ENCODE assay signal across 15 mouse cellular contexts in the genomic region with DNA sequence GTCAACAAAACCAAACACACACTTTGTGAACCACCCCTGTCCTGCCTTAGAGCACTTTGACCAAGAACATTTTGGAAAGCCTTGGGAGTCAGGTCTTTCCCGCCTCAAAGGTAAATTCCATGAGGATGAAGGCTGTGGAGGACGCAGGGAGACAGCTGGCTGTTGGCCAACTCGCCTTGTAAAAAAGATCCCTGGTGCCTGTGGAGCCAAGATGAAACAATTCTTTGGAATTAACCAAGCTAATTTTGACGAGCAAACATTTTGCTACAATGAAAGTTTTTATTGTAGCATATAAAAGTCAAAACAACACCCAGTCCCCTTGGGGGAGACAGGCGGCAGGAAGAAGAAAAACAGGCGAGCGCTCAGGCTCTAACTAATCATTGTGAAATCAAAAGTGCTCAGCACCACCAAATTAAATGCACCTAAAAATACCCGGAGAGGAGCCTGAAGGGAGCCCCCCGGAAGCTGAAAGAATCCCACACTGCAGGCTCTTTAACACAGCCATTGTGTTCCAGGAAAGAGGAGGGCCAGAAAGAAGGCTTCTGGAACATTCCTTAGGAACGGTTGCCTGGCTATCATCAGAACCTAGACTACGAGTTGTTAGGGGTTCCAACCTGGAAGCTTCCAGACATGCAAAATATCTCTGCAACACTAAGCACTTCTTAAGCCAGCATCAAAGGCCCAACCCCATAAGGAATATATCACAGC.
A peak's percentile ranks its signal among the peaks of the same experiment; 100 is the strongest.
DNase-seq lines count a peak whose midpoint lies in the region; ATAC-seq and TF ChIP-seq lines count a peak whose summit lies in the region.
"Had no signal": no experiment of that assay in that cellular context is flagged by ENCODE, and none has a peak within 500 bp of the region (broad histone marks: within the 10 kb centered on the region; RNA-seq: fewer than 3 reads in every experiment).

No protein-coding gene starts in this region.

- TF ChIP-seq EP300 in heart, adult 2 months (IDR thresholded peaks at IDR 0.05; ENCODE audit: insufficient read depth, low read depth, low read length): no peak

- no peaks in the 10 kb centered on the region for H3K36me3 ChIP-seq in kidney, adult 2 months (ENCODE audit: control insufficient read depth, insufficient read depth, low read length)
- H3K36me3 ChIP-seq in kidney, embryonic 14.5 days (ENCODE audit: control insufficient read depth, insufficient read depth, low read length): no peaks in the 10 kb centered on the region
- H3K36me3 ChIP-seq in midbrain, embryonic 10.5 days: no peaks in the 10 kb centered on the region
- no peaks in the 10 kb centered on the region for H3K36me3 ChIP-seq in midbrain, embryonic 16.5 days (ENCODE audit: control insufficient read depth, insufficient read depth, low read length)
- H3K36me3 ChIP-seq in limb, embryonic 13.5 days: no peaks in the 10 kb centered on the region
- no peaks in the 10 kb centered on the region for H3K36me3 ChIP-seq in heart, adult 2 months (ENCODE audit: control insufficient read depth, insufficient read depth, low read length)
- H3K36me3 ChIP-seq: heart, embryonic 10.5 days; liver, embryonic 15.5 days had no signal

- H3K9me3 ChIP-seq in kidney, embryonic 14.5 days (ENCODE audit: control insufficient read depth, low read length): no peaks in the 10 kb centered on the region
- no peaks in the 10 kb centered on the region for H3K9me3 ChIP-seq in midbrain, embryonic 10.5 days (replicated peaks)
- H3K9me3 ChIP-seq in midbrain, embryonic 16.5 days (replicated peaks; ENCODE audit: control insufficient read depth, low read length, poor library complexity, severe bottlenecking): no peaks in the 10 kb centered on the region
- no peaks in the 10 kb centered on the region for H3K9me3 ChIP-seq in limb, embryonic 13.5 days
- H3K9me3 ChIP-seq: heart, embryonic 10.5 days; liver, embryonic 15.5 days had no signal

- no peak overlapping the region for H3K27ac ChIP-seq in kidney, adult 2 months (ENCODE audit: insufficient read depth, low read depth, low read length)
- H3K27ac ChIP-seq in kidney, embryonic 14.5 days (ENCODE audit: low read depth, low read length): no peak overlapping the region
- H3K27ac ChIP-seq in midbrain, embryonic 10.5 days (replicated peaks): peak overlapping the region; percentile 55; the same call in 1 of the 2 replicates
- H3K27ac ChIP-seq in midbrain, embryonic 16.5 days (ENCODE audit: low read length): no peak overlapping the region
- peak overlapping the region; percentile 7; the same call in 1 of the 2 replicates for H3K27ac ChIP-seq in limb, embryonic 13.5 days
- H3K27ac ChIP-seq in heart, adult 2 months: no peak overlapping the region
- H3K27ac ChIP-seq: heart, embryonic 10.5 days; liver, embryonic 15.5 days had no signal

- H3K4me3 ChIP-seq in kidney, adult 2 months (ENCODE audit: insufficient read depth, low read depth, low read length): no peak overlapping the region
- H3K4me3 ChIP-seq in kidney, embryonic 14.5 days (ENCODE audit: low read length): no peak overlapping the region
- H3K4me3 ChIP-seq in midbrain, embryonic 10.5 days: no peak overlapping the region
- no peak overlapping the region for H3K4me3 ChIP-seq in midbrain, embryonic 16.5 days (ENCODE audit: low read depth, low read length)
- H3K4me3 ChIP-seq in limb, embryonic 13.5 days: no peak overlapping the region
- no peak overlapping the region for H3K4me3 ChIP-seq in heart, adult 2 months
- H3K4me3 ChIP-seq: heart, embryonic 10.5 days; liver, embryonic 15.5 days; myocyte had no signal

- intact Hi-C loops in heart, adult 2 months (cut with DNase I): no loop called here

- no peak for TF ChIP-seq CTCF in kidney, adult 2 months (conservative IDR thresholded peaks at IDR 0.05; ENCODE audit: insufficient read depth, insufficient read length, low read depth, low read length)
- TF ChIP-seq CTCF in heart, adult 2 months (IDR thresholded peaks at IDR 0.05): no peak

- ATAC-seq in kidney, embryonic 14.5 days (ENCODE audit: low FRiP score, low TSS enrichment): no peak
- no peak for ATAC-seq in midbrain, embryonic 16.5 days
- ATAC-seq in limb, embryonic 13.5 days (ENCODE audit: low FRiP score, low read depth): peak; percentile 9; the same call in 1 of the 2 replicates
- ATAC-seq: intestine, embryonic 16.5 days; Patski had no signal

- H3K4me1 ChIP-seq in kidney, adult 2 months (ENCODE audit: control insufficient read depth, insufficient read depth, low read length): no peaks in the 10 kb centered on the region
- peaks cover 30% of the 10 kb centered on the region for H3K4me1 ChIP-seq in kidney, embryonic 14.5 days (ENCODE audit: control insufficient read depth, insufficient read depth, low read length)
- peaks cover 78% of the 10 kb centered on the region for H3K4me1 ChIP-seq in midbrain, embryonic 10.5 days
- peaks cover 21% of the 10 kb centered on the region for H3K4me1 ChIP-seq in midbrain, embryonic 16.5 days (ENCODE audit: control insufficient read depth, insufficient read depth, low read length)
- peaks cover 43% of the 10 kb centered on the region for H3K4me1 ChIP-seq in limb, embryonic 13.5 days
- peaks cover 2% of the 10 kb centered on the region for H3K4me1 ChIP-seq in heart, adult 2 months (ENCODE audit: control insufficient read depth, insufficient read depth, low read length)
- H3K4me1 ChIP-seq: liver, embryonic 15.5 days had no signal

- H3K27me3 ChIP-seq in kidney, adult 2 months (replicated peaks; ENCODE audit: control insufficient read depth, insufficient read depth, low read length): no peaks in the 10 kb centered on the region
- no peaks in the 10 kb centered on the region for H3K27me3 ChIP-seq in kidney, embryonic 14.5 days (ENCODE audit: control insufficient read depth, insufficient read depth, low read length)
- peaks cover 43% of the 10 kb centered on the region for H3K27me3 ChIP-seq in midbrain, embryonic 10.5 days (ENCODE audit: low read depth, poor library complexity, severe bottlenecking)
- no peaks in the 10 kb centered on the region; the same call in none of the 2 replicates for H3K27me3 ChIP-seq in midbrain, embryonic 16.5 days (ENCODE audit: control insufficient read depth, insufficient read depth, low read depth, low read length)
- peaks cover 20% of the 10 kb centered on the region for H3K27me3 ChIP-seq in limb, embryonic 13.5 days
- H3K27me3 ChIP-seq in heart, adult 2 months (ENCODE audit: control insufficient read depth, insufficient read depth, low read length): no peaks in the 10 kb centered on the region
- H3K27me3 ChIP-seq: Patski had no signal

- no peak for TF ChIP-seq POLR2A in kidney, adult 2 months (IDR thresholded peaks at IDR 0.05; ENCODE audit: low read depth, low read length)
- no peak for TF ChIP-seq POLR2A in heart, adult 2 months (IDR thresholded peaks at IDR 0.05; ENCODE audit: insufficient read depth, low read depth, low read length)

- DNase-seq in adrenal gland, postnatal 10 days: peak; percentile 28
- no peak for DNase-seq in adrenal gland, postnatal 14 days
- DNase-seq in kidney, adult 2 months: peak; percentile 13
- DNase-seq in midbrain, embryonic 10.5 days (ENCODE audit: low spot score): no peak
- no peak for DNase-seq in heart, adult 2 months
- DNase-seq: adrenal gland, adult 8-10 months; cerebellum, adult 11 months had no signal

- no peaks in the 10 kb centered on the region for H3K79me2 ChIP-seq in heart, adult 2 months (replicated peaks; ENCODE audit: control insufficient read depth, insufficient read depth, low read length)

- no peak overlapping the region for H3K9ac ChIP-seq in kidney, embryonic 14.5 days (ENCODE audit: low read depth, low read length)
- H3K9ac ChIP-seq in midbrain, embryonic 16.5 days (ENCODE audit: low read depth, low read length): no peak overlapping the region
- H3K9ac ChIP-seq in limb, embryonic 13.5 days: no peak overlapping the region
- no peak overlapping the region for H3K9ac ChIP-seq in heart, adult 2 months (ENCODE audit: low read depth, low read length)
- H3K9ac ChIP-seq: liver, embryonic 15.5 days had no signal

- 60% methylated on average over 11 of the region's 11 CpGs for WGBS in kidney, adult 2 months
- WGBS in kidney, embryonic 14.5 days: 50% methylated on average over 11 of the region's 11 CpGs
- 68% methylated on average over 11 of the region's 11 CpGs for WGBS in midbrain, embryonic 10.5 days
- WGBS in midbrain, embryonic 16.5 days: 38% methylated on average over 11 of the region's 11 CpGs
- 11% methylated on average over 11 of the region's 11 CpGs for WGBS in limb, embryonic 13.5 days
- 24% methylated on average over 11 of the region's 11 CpGs for WGBS in heart, adult 2 months

- H3K4me2 ChIP-seq in kidney, embryonic 14.5 days (replicated peaks; ENCODE audit: low read depth, low read length): no peak overlapping the region
- no peak overlapping the region for H3K4me2 ChIP-seq in midbrain, embryonic 16.5 days (ENCODE audit: low read length)
- peak overlapping the region; percentile 21; the same call in 1 of the 2 replicates for H3K4me2 ChIP-seq in limb, embryonic 13.5 days (replicated peaks)
- H3K4me2 ChIP-seq: liver, embryonic 15.5 days had no signal

Comparison
In these comparisons a context has a peak if more than half of its experiments do, and no peak if none do; other contexts are left out.
1. DNase-seq: peak in adrenal gland, postnatal 10 days (single experiment) and kidney, adult 2 months (single experiment); none in adrenal gland, postnatal 14 days (single experiment), midbrain, embryonic 10.5 days (single experiment) and heart, adult 2 months (0 of 2).
2. H3K27ac ChIP-seq: peak in midbrain, embryonic 10.5 days (single experiment) and limb, embryonic 13.5 days (single experiment); none in kidney, adult 2 months (single experiment), kidney, embryonic 14.5 days (single experiment), midbrain, embryonic 16.5 days (single experiment) and heart, adult 2 months (single experiment).